Mouse (Mus musculus): ENCODE measurements around the gene Mycbp2.

DNA sequence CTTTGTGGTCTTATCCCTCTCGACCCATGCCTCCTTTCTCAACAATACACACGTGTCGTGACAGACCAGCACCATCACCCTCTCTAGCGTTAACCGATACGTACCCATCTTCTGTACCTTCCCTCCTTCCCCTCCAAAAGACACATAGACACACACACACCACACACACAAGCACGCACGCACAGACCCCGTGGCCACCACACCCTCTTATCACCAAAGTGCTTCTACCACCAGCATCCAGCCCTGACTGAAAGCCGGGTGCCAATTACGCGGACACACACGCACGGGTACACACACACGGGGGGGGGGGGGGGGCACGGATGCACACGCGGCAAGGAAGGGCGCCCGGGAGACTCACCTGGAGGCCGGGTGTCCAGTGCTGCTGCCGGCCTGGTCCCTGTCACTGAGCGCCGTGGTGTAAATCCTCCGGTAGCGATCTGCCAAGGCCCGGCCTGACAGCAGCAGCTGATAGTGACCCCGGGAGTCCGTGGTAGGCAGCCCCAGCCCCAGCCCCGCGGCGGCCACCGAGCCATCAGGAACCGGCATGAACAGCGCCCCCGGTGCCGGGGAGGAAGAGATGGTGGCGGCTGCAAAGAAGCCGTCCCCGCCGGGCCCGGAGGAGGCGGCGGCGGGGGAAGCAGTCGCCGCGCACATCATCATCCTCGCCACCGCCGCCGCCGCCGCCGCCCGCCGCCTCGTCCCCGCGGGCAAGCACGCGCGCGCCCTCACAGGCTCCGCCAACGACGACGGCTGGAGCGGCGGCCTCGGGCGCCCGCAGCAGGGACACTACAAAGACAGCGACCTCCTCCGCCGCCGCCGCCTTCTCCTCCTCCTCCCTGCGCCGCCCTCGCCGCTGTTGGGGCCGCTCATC is 521 bp downstream of the Mycbp2 start:
- TF ChIP-seq CTCF (IDR thresholded peaks at IDR 0.05; ENCODE audit: control insufficient read depth, insufficient read depth, insufficient read length) (peak; percentile 29), MYOD1 (IDR thresholded peaks at IDR 0.05; ENCODE audit: control insufficient read depth, insufficient read length, low read depth) (no peak), MAX (IDR thresholded peaks at IDR 0.05) (no peak), USF1 (IDR thresholded peaks at IDR 0.05; ENCODE audit: low read depth) (no peak)
